Mouse (Mus musculus) adrenal gland (tissue): ENCODE measurements around the gene Snx32.
"Not testable (repeated sequence)": the region's sequence is repeated elsewhere in the genome, so short reads cannot be mapped to it uniquely, and the experiment has no call there.

Experiments used
- intact Hi-C: fragments of 180-260 bp; cut with DNase I; formaldehyde crosslinking; loops from one replicate; pipeline ENCODE4 v1.15.1; 2025

Gene Snx32

DNA sequence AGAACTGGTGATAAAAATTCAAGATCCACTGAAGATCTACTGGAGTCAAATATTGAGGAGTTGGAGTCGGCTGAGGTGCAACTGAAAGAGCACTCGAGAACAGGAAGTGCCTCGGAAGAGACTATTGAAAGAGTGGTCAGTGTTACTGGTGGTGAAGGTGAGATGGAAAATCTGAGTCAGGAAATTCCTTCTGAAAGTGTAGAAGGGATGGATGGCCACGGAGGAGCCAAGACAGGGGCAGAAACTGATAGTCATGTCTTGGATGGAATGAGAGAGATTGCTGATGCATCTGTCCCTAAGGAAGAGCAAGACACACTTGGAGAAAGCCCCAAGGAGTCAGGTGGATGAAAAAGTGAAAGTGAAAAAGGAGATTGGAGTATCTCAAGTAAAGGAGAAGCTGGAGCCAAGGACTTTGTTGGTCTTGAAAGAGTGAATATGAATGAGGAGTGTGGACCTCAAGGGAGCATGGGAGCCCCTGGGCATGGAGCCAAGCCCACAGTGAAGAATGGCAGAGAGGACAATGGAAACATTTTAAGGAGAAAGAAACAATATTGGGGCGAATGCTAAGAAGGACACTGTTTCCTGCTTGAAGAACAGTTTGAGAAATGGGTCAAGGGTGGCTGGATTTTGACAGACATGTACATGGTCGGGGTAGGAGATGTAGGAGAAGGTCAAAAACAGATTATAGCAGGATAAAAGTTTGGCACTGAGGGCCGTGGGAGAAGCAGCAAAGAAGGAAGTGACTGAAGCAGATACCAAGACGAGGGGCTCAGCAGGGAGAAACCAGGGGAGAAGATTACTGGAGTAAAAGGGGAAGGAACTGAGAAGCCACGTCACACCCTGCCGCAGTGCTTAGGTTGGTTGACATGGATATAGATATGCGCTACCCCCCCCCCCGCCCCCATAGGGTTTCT, 2.0 kb upstream of the Snx32 start:
- intact Hi-C loops = no loop called here

DNA sequence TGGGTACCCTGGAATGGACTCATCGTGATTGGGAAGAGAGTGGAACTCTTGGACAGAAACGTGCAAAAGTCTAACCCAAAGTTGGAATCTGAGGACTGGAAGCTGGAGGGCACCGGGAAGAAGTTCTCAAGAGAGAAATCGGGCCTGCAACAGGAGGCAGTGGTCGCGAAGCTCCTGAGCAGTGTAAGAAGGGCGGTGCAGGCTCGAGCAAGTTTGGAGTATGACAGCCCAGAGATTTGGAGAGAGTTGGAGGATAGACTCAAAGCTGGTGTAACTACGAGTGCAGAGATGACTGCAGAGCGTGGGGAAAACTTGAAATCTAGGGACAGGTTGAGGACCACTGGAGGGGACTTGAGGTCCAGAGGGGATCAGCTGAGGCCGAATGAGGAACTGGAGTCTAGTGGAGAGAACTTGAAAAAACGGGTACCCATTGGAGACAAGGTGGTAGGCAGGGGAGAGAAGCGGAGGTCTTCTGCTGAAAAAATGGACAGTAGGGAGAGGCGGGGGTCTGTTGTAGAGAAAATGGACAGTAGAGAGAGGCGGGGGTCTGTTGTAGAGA, 815 bp upstream of the Snx32 start:
- intact Hi-C loops = no loop called here

- intact Hi-C loops = no loop called here
These were observed 6.7 kb downstream of the Snx32 start, which contains the start of gene 1700020D05Rik for GRCm38 (mm10) chr19:5503687-5504086. Gene 1700020D05Rik, minus strand, starts transcription at chr19:5503787.

- intact Hi-C loops = no loop called here
These were observed 9.9 kb downstream of the Snx32 start for GRCm38 (mm10) chr19:5500330-5500875.

DNA sequence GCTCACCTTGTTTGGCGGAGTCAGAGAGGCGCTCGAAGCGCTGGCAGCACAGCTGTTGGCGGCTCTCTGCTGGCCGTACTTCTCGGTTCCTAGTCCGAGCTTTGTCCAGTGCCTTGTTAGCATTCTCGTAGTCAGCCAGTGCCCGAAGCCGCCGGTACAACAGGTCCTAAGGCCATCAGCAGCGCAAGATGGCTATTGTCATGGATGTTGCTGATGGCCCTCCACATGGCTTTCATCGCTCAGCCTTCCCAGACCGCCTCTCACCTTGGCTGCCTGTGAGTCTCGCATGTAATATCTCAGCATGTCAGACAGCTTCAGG, 14.3 kb downstream of the Snx32 start:
- intact Hi-C loops = no loop called here

GRCm38 (mm10) chr19:5495353-5496051, 14.8 kb downstream of the Snx32 start:
- intact Hi-C loops = no loop called here

GRCm38 (mm10) chr19:5494314-5494713, 16.0 kb downstream of the Snx32 start:
- intact Hi-C loops = no loop called here

DNA sequence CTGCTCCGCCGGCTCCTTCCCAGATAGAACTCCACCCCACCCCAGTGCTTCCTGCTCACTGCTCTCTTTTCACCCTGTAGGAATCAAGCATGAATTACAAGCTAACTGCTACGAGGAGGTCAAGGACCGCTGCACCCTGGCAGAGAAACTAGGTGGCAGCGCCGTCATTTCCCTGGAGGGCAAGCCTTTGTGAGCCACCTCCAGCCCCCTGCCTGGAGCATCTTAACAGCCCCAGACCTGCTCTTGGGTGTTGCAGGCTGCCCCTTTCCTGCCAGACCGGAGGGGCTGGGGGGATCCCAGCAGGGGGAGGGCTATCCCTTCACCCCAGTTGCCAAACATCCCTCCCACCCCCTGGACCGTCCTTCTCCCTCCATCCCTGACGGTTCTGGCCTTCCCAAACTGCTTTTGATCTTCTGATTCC, 17.0 kb downstream of the Snx32 start:
- intact Hi-C loops = not testable (repeated sequence)

GRCm38 (mm10) chr19:5492641-5493040, 17.7 kb downstream of the Snx32 start:
- intact Hi-C loops = no loop called here

GRCm38 (mm10) chr19:5490898-5491708, 19.2 kb downstream of the Snx32 start:
- intact Hi-C loops = no loop called here

DNA sequence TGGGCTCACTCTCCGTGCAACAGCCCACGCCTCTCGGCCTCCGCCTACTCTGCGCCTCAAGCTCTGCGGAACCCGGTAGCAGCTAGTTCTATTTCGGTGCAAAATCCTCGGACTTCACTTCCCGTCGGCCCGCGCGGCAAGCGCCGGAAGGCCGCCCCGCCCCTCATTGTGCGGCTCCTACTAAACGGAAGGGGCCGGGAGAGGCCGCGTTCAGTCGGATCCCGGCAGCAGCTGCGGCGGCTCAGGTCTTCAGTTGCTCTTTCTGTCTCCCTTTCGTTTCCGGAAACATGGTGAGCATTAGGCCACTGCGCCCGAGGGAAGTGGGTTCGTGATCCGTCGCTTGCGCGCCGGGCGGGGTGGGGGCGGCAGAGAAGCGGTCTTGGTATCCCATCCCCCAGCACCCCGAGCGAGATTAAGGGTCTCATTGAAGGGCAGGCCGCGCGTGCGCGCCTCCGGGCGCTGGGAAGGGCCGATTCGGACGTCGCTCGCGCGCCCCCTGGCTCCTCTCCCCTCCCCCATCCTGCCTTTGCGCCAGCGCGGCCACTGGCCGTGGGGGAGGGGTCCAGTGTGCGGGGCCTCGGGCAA, 19.9 kb downstream of the Snx32 start, which contains the start of gene Cfl1:
Cfl1 (plus strand) TSS at position 143 of the 585 bp plus-strand sequence.
- intact Hi-C loops = no loop called here

DNA sequence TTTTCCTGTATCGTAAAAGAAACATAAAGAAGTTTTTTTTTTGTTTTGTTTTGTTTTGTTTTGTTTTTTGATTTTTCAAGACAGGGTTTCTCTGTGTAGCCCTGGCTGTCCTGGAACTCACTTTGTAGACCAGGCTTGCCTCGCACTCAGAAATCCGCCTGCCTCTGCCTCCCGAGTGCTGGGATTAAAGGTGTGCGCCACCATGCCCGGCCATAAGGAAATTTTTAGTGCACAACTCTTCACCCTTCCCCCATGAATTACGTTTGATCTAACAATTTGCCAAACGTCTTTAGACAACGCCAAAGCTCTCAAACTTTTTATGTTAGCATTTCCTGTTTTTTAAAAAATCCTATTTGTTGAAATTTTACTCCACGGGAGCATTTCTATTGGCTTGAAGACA, 20.6 kb downstream of the Snx32 start:
- intact Hi-C loops = loop anchor here (5.0 kb wide), 1 partner anchor 57 kb away; no protein-coding TSS in a partner anchor

- intact Hi-C loops = loop anchor here (5.0 kb wide), 1 partner anchor 57 kb away; no protein-coding TSS in a partner anchor
These were observed 21.3 kb downstream of the Snx32 start for GRCm38 (mm10) chr19:5488878-5489571.

DNA sequence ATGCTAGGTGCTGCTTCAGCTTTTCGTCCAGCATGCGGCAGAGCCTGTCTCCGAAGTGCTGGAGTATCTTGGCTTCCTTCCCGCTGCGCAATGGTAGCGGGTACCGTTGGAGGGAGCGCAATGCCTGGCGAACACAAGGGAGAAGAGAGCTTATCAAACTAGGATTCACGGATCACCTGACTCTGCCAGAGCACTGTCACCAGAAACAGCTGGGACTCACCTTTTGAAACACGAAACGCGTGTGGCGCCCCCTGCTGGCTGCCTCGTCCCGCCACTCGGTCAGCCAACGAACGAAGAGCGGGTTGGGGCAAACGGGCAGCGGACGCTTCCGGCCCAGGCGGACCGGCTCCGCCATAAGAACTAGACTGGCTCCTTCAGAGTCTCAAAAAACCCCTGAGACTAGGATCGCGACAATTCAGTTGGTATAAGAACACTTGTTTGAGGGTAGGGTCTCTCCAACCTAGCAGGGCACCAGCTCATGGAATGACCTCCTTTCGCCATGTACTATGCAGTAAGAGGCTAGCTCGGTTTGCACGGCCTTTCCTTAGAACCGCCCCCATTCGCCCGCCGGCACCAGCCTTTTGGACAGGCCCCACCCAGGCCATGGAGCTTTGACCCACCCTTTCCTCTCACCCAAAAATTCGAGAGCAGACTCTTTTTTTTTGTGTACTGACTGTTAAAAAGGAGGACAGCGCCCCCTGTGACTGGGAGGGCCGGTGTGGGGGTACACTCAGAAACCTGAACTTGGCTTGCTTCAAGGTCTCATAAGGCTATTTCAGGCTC, 22.4 kb downstream of the Snx32 start, which contains the start of gene Mus81:
Mus81 (minus strand) TSS at position 635 of the 783 bp plus-strand sequence.
- intact Hi-C loops = loop anchor here (5.0 kb wide), 1 partner anchor 56 kb away; no protein-coding TSS in a partner anchor

GRCm38 (mm10) chr19:5486771-5487170, 23.6 kb downstream of the Snx32 start:
- intact Hi-C loops = loop anchor here (5.0 kb wide), 1 partner anchor 54 kb away; no protein-coding TSS in a partner anchor

- intact Hi-C loops = loop anchor here (5.0 kb wide), 1 partner anchor 54 kb away; no protein-coding TSS in a partner anchor
These were observed 24.1 kb downstream of the Snx32 start for GRCm38 (mm10) chr19:5486286-5486685.

DNA sequence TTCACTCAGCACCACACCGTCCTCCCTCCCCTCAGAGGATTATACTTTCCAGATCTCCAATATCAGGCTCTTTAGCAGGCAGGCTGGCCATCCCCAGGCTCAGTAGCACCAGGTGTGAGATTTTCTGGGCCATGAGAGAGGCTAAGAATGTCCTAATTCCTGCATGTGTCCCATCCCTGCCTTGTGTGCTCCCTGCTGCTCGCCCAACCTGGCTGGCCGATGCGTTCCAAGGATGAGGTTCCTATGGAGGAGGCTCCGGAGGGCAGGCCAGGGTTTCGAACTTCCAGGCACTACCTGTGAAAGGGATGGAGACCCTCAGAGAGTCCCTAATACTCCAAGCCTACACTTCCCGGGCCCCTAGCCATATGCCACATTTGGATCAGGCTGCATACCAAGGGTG, 24.5 kb downstream of the Snx32 start:
- intact Hi-C loops = loop anchor here (5.0 kb wide), 1 partner anchor 54 kb away; no protein-coding TSS in a partner anchor

GRCm38 (mm10) chr19:5485371-5485770, 25.0 kb downstream of the Snx32 start:
- intact Hi-C loops = loop anchor here (5.0 kb wide), 1 partner anchor 53 kb away; no protein-coding TSS in a partner anchor
